Comparison of ENCODE assay signal across 24 mouse cellular contexts in the genomic region with DNA sequence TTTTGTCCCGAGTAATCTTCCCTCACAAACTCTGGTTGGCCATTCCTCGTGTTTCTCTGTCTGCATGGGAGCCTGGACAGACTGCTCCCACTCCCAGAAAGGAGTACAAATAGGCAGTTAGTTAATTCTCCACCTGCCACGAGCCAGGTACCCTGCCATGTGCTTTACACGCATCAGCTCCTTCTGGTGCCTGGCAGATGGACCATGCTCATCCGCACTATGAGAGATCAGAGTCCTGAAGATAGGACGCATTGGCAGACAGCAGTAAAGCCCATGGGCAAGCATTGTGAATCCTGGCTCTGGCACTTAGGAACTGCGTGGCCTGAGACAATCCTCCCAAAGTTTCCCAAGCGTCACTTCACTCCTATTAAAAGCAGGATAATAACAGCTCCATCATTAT.
A peak's percentile ranks its signal among the peaks of the same experiment; 100 is the strongest.
DNase-seq lines count a peak whose midpoint lies in the region; ATAC-seq and TF ChIP-seq lines count a peak whose summit lies in the region.
"Had no signal": no experiment of that assay in that cellular context is flagged by ENCODE, and none has a peak within 500 bp of the region (broad histone marks: within the 10 kb centered on the region; RNA-seq: fewer than 3 reads in every experiment).

No protein-coding gene starts in this region.

- no peak overlapping the region for H3K4me2 ChIP-seq in kidney, embryonic 15.5 days
- H3K4me2 ChIP-seq: embryonic facial prominence, embryonic 15.5 days; heart, embryonic 11.5 days; neural tube, embryonic 15.5 days; stomach, embryonic 15.5 days had no signal

- H3K36me3 ChIP-seq in kidney, embryonic 15.5 days, result no peaks in the 10 kb centered on the region
- H3K36me3 ChIP-seq: embryonic facial prominence, embryonic 15.5 days; G1E; hindbrain, embryonic 10.5 days; midbrain, embryonic 10.5 days; neural tube, embryonic 15.5 days; stomach, embryonic 15.5 days had no signal

- WGBS in kidney, embryonic 15.5 days, result 78% methylated on average over 8 of the region's 8 CpGs

- H3K4me1 ChIP-seq in kidney, embryonic 15.5 days, result no peaks in the 10 kb centered on the region
- H3K4me1 ChIP-seq: embryonic facial prominence, embryonic 15.5 days; stomach, embryonic 15.5 days had no signal

- H3K27me3 ChIP-seq in kidney, embryonic 15.5 days, result no peaks in the 10 kb centered on the region
- H3K27me3 ChIP-seq: embryonic facial prominence, embryonic 15.5 days; neural tube, embryonic 15.5 days; Patski; stomach, embryonic 15.5 days had no signal

- no peak overlapping the region for H3K27ac ChIP-seq in kidney, embryonic 15.5 days
- H3K27ac ChIP-seq: embryonic facial prominence, embryonic 15.5 days; hindbrain, embryonic 10.5 days; midbrain, embryonic 10.5 days; neural tube, embryonic 15.5 days; stomach, embryonic 15.5 days had no signal

- peak; percentile 63 for DNase-seq in kidney, adult 9 months
- DNase-seq in brain, embryonic 14.5 days (ENCODE audit: low read depth), result peak; percentile 13
- DNase-seq in cerebellum, adult 18-20 months, result peak; percentile 66 to 74
- peak; percentile 77 to 89 for DNase-seq in cerebellum, postnatal 14 days
- DNase-seq in heart, postnatal 10 days, result no peak
- no peak for DNase-seq in layer of hippocampus, adult 8-10 months (ENCODE audit: low spot score in 2 of 2)
- DNase-seq: adrenal gland, postnatal 10 days; B cell, adult 2 months; forebrain, postnatal 0 days; gastrocnemius, postnatal 14 days; heart, adult 11 months; kidney, postnatal 4 days; right cerebral cortex, adult 18-20 months; thymus, postnatal 25 days had no signal

- no peak overlapping the region for H3K4me3 ChIP-seq in kidney, embryonic 15.5 days (replicated peaks)
- H3K4me3 ChIP-seq: embryonic facial prominence, embryonic 15.5 days; hindbrain, embryonic 10.5 days; midbrain, embryonic 10.5 days; neural tube, embryonic 15.5 days; stomach, embryonic 15.5 days had no signal

- intact Hi-C loops in heart, postnatal 10 days (cut with DNase I), result no loop called here

- H3K9ac ChIP-seq in kidney, embryonic 15.5 days, result no peak overlapping the region
- H3K9ac ChIP-seq: embryonic facial prominence, embryonic 15.5 days; forebrain, postnatal 0 days; neural tube, embryonic 15.5 days; stomach, embryonic 15.5 days had no signal

- H3K9me3 ChIP-seq in kidney, embryonic 15.5 days (replicated peaks), result no peaks in the 10 kb centered on the region
- H3K9me3 ChIP-seq: embryonic facial prominence, embryonic 15.5 days; G1E; hindbrain, embryonic 10.5 days; midbrain, embryonic 10.5 days; neural tube, embryonic 15.5 days; stomach, embryonic 15.5 days had no signal

- no peak for TF ChIP-seq CTCF in brain, embryonic 14.5 days (IDR thresholded peaks at IDR 0.05; ENCODE audit: borderline replicate concordance, extremely low read depth, insufficient read depth, insufficient read length)

- TF ChIP-seq POLR2A in brain, embryonic 14.5 days (IDR thresholded peaks at IDR 0.05; ENCODE audit: borderline replicate concordance, extremely low read depth, insufficient read depth, insufficient read length, poor library complexity, severe bottlenecking), result no peak

- ATAC-seq in kidney, embryonic 15.5 days (replicated peaks; ENCODE audit: low FRiP score), result no peak
- ATAC-seq: forebrain, postnatal 0 days; intestine, postnatal 0 days; Patski had no signal

Comparison
In these comparisons a context has a peak if more than half of its experiments do, and no peak if none do; other contexts are left out.
1. DNase-seq: peak in kidney, adult 9 months (single experiment), brain, embryonic 14.5 days (single experiment), cerebellum, adult 18-20 months (2 of 2) and cerebellum, postnatal 14 days (2 of 2); none in heart, postnatal 10 days (0 of 2) and layer of hippocampus, adult 8-10 months (0 of 2).